Mouse (Mus musculus): ENCODE measurements at regions not wholly inside any gene's neighbourhood (a gene's known extent, or its start where the extent isn't known, plus 50 kb on each side); places are given as distances from the start of the nearest gene placed in this dataset.
A peak's percentile ranks its signal among the peaks of the same experiment; 100 is the strongest.
"Not testable (repeated sequence)": the region's sequence is repeated elsewhere in the genome, so short reads cannot be mapped to it uniquely, and the experiment has no call there.

DNA sequence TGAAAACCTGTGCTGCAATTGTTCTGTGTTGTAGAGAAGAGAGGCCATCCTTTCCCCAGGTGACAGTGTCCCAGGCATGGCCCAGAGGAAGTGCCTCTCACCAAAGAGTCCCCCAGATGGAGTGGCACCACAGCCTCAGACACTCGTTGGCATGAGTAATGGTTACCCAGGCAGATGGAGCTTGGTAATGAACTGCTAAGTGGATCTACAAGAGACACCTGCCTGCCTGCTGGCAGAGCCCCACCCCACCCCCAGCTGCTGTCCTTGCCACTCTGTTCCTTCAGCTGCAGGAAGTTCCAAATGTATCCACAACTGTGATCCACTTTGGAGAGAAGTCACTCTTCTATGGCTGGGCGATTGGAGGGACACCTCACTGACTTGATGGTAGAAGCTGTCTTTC lies 72.0 kb downstream of the Foxa2 start:
- Histone ChIP-seq H3K4me2 (ENCODE audit: low read depth, low read length, severe bottlenecking) (no peak overlapping the region), H3K4me3 (ENCODE audit: low read depth, low read length) (no peak overlapping the region), H3K4me1 (replicated peaks; ENCODE audit: control insufficient read depth, insufficient read depth, low read length) (no peaks in the 10 kb centered on the region), H3K36me3 (ENCODE audit: control insufficient read depth, insufficient read depth, low read length) (no peaks in the 10 kb centered on the region), H3K9ac (ENCODE audit: low read length) (no peak overlapping the region), H3K27me3 (ENCODE audit: control insufficient read depth, insufficient read depth, low read length) (0 out of 2 replicates have a peak, but pooled peaks cover under 1% of the 10 kb centered on the region), H3K9me3 (ENCODE audit: control insufficient read depth, low read length) (no peaks in the 10 kb centered on the region), H3K27ac (ENCODE audit: low read depth, low read length) (no peak overlapping the region)
- WGBS, result 82% methylated on average over 2 of the region's 2 CpGs
- DNase-seq (ENCODE audit: low spot score) (no peak), ATAC-seq (replicated peaks; ENCODE audit: low FRiP score) (no peak)

- Histone ChIP-seq H3K27me3 (ENCODE audit: control insufficient read depth, insufficient read depth, low read length) (no peaks in the 10 kb centered on the region), H3K36me3 (ENCODE audit: control insufficient read depth, insufficient read depth, low read length) (no peaks in the 10 kb centered on the region), H3K9ac (ENCODE audit: low read length) (no peak overlapping the region), H3K27ac (ENCODE audit: low read depth, low read length) (no peak overlapping the region), H3K4me1 (replicated peaks; ENCODE audit: control insufficient read depth, insufficient read depth, low read length) (peaks cover 3% of the 10 kb centered on the region; the same call in 1 of the 2 replicates), H3K4me2 (ENCODE audit: low read depth, low read length, severe bottlenecking) (peak overlapping the region; percentile 27; the same call in 1 of the 2 replicates), H3K4me3 (ENCODE audit: low read depth, low read length) (no peak overlapping the region), H3K9me3 (ENCODE audit: control insufficient read depth, low read length) (no peaks in the 10 kb centered on the region)
- peak; percentile 73 for ATAC-seq (replicated peaks; ENCODE audit: low FRiP score)
- no peak for DNase-seq (ENCODE audit: low spot score)
- 7% methylated on average over 10 of the region's 10 CpGs for WGBS
These were observed 78.1 kb downstream of the Foxa2 start for GRCm38 (mm10) chr2:147968671-147969070.

DNA sequence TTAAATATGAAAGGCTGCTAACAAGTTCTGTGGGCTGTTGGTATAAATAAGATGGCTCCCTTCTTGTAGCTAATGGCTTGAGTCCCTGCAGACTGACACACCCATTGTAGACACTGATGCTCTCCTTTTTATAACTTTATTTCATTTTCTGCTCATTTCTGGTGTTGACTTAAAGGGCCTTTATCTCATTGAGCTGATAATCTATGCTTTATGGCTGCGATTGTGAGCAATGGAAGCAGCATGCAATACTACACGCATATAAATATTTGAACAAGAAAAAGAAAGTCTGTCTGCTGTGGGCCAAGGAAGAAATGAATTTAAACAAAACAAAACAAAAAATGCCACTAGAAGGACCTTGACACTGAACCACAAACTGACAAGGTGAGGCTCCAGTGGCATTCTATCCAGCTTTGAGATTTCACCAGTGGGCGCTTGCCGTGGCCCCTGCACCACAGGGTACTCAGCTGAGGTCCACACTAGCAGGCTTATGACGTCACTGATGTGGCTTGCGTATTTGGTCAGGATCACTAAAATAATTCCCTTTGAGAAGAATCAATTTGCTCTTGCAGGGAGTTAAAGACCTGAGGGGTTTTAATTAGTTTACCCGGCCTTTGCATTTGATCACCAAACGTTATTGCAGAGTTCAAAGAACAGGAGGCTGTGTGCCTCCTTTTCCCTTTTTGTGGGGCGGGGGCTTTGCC lies 78.8 kb downstream of the Foxa2 start:
- 46% methylated on average over 9 of the region's 9 CpGs for WGBS
- H3K27me3 ChIP-seq (ENCODE audit: control insufficient read depth, insufficient read depth, low read length), result no peaks in the 10 kb centered on the region
- no peak overlapping the region for H3K4me3 ChIP-seq (ENCODE audit: low read depth, low read length)
- DNase-seq (ENCODE audit: low spot score) (no peak), ATAC-seq (replicated peaks; ENCODE audit: low FRiP score) (no peak)
- H3K9me3 ChIP-seq (ENCODE audit: control insufficient read depth, low read length), result no peaks in the 10 kb centered on the region
- no peaks in the 10 kb centered on the region for H3K36me3 ChIP-seq (ENCODE audit: control insufficient read depth, insufficient read depth, low read length)
- H3K9ac ChIP-seq (ENCODE audit: low read length), result no peak overlapping the region
- H3K4me2 ChIP-seq (ENCODE audit: low read depth, low read length, severe bottlenecking), result peak overlapping the region; percentile 27; the same call in 1 of the 2 replicates
- H3K4me1 ChIP-seq (replicated peaks; ENCODE audit: control insufficient read depth, insufficient read depth, low read length), result peaks cover 3% of the 10 kb centered on the region; the same call in 1 of the 2 replicates
- no peak overlapping the region for H3K27ac ChIP-seq (ENCODE audit: low read depth, low read length)

GRCm38 (mm10) chr2:147963284-147963683 lies 83.5 kb downstream of the Foxa2 start:
- H3K4me2 ChIP-seq (ENCODE audit: low read depth, low read length, severe bottlenecking); H3K4me3 ChIP-seq (ENCODE audit: low read depth, low read length); H3K27ac ChIP-seq (ENCODE audit: low read depth, low read length); H3K9ac ChIP-seq (ENCODE audit: low read length); H3K27me3 ChIP-seq (ENCODE audit: control insufficient read depth, insufficient read depth, low read length); H3K36me3 ChIP-seq (ENCODE audit: control insufficient read depth, insufficient read depth, low read length); H3K9me3 ChIP-seq (ENCODE audit: control insufficient read depth, low read length); DNase-seq (ENCODE audit: low spot score); H3K4me1 ChIP-seq (replicated peaks; ENCODE audit: control insufficient read depth, insufficient read depth, low read length); ATAC-seq (replicated peaks; ENCODE audit: low FRiP score): not testable (repeated sequence)
- WGBS, result 95% methylated on average over 1 of the region's 1 CpGs

DNA sequence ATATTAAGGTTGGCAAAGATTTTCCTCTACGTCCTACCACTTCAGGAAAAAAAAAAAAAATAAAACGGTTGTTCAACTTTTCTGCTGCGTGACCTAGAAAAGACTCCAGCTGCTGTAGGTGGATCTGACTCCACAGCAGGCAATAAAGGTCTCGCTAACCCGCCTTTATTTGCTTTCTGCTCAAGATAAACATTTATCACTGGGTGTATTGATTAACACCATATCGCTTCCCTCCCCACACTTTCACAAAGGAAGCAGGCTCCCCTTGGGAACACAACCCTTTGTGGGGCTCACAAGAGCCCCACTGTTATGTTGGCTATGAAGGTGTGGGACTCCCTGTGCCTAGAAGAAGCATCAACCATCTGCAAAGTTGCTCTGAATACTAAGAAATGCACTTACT lies 85.1 kb downstream of the Foxa2 start:
- 74% methylated on average over 6 of the region's 6 CpGs for WGBS
- H3K9ac ChIP-seq (ENCODE audit: low read length), result no peak overlapping the region

GRCm38 (mm10) chr2:147954183-147954582 lies 92.6 kb downstream of the Foxa2 start:
- DNase-seq (ENCODE audit: low spot score), result no peak
- Histone ChIP-seq H3K9ac (ENCODE audit: low read length) (no peak overlapping the region), H3K4me1 (replicated peaks; ENCODE audit: control insufficient read depth, insufficient read depth, low read length) (no peaks in the 10 kb centered on the region), H3K9me3 (ENCODE audit: control insufficient read depth, low read length) (no peaks in the 10 kb centered on the region), H3K4me3 (ENCODE audit: low read depth, low read length) (no peak overlapping the region), H3K4me2 (ENCODE audit: low read depth, low read length, severe bottlenecking) (no peak overlapping the region), H3K27ac (ENCODE audit: low read depth, low read length) (no peak overlapping the region), H3K36me3 (ENCODE audit: control insufficient read depth, insufficient read depth, low read length) (no peaks in the 10 kb centered on the region), H3K27me3 (ENCODE audit: control insufficient read depth, insufficient read depth, low read length) (no peaks in the 10 kb centered on the region)
- WGBS, result 63% methylated on average over 2 of the region's 2 CpGs
- ATAC-seq (replicated peaks; ENCODE audit: low FRiP score), result no peak

More for the DNA sequence above, 85.1 kb downstream of the Foxa2 start:
- DNase-seq (ENCODE audit: low spot score) (no peak), ATAC-seq (replicated peaks; ENCODE audit: low FRiP score) (no peak)
- Histone ChIP-seq H3K27me3 (ENCODE audit: control insufficient read depth, insufficient read depth, low read length) (no peaks in the 10 kb centered on the region), H3K4me1 (replicated peaks; ENCODE audit: control insufficient read depth, insufficient read depth, low read length) (no peaks in the 10 kb centered on the region), H3K9me3 (ENCODE audit: control insufficient read depth, low read length) (no peaks in the 10 kb centered on the region), H3K36me3 (ENCODE audit: control insufficient read depth, insufficient read depth, low read length) (no peaks in the 10 kb centered on the region), H3K4me3 (ENCODE audit: low read depth, low read length) (no peak overlapping the region), H3K4me2 (ENCODE audit: low read depth, low read length, severe bottlenecking) (no peak overlapping the region), H3K27ac (ENCODE audit: low read depth, low read length) (no peak overlapping the region)

DNA sequence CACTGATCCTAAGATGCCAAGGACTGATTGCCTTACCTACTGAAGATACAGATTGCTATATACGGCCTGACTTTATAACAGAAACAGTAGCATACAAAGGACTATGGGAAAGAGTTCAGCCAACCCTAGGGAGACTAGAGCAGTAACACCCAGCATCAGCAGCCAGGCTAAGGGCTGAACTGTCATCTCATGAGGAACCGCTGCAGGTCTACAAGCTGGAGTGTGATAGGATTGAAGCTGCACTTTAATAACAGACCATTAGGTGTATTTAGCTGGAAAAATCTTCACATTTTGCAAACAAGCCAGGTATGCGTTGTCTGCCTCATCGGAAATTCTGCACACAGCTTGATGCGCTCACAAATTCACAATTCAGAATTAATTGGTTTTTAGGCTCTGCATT lies 95.5 kb downstream of the Foxa2 start:
- Histone ChIP-seq H3K27ac (ENCODE audit: low read depth, low read length) (no peak overlapping the region), H3K4me3 (ENCODE audit: low read depth, low read length) (no peak overlapping the region), H3K36me3 (ENCODE audit: control insufficient read depth, insufficient read depth, low read length) (no peaks in the 10 kb centered on the region), H3K4me2 (ENCODE audit: low read depth, low read length, severe bottlenecking) (no peak overlapping the region), H3K4me1 (replicated peaks; ENCODE audit: control insufficient read depth, insufficient read depth, low read length) (no peaks in the 10 kb centered on the region), H3K9me3 (ENCODE audit: control insufficient read depth, low read length) (no peaks in the 10 kb centered on the region), H3K9ac (ENCODE audit: low read length) (no peak overlapping the region), H3K27me3 (ENCODE audit: control insufficient read depth, insufficient read depth, low read length) (no peaks in the 10 kb centered on the region)
- DNase-seq (ENCODE audit: low spot score) (no peak), ATAC-seq (replicated peaks; ENCODE audit: low FRiP score) (no peak)
- WGBS, result 88% methylated on average over 5 of the region's 5 CpGs

- Histone ChIP-seq H3K9me3 (ENCODE audit: control insufficient read depth, low read length) (no peaks in the 10 kb centered on the region), H3K4me2 (ENCODE audit: low read depth, low read length, severe bottlenecking) (no peak overlapping the region), H3K27ac (ENCODE audit: low read depth, low read length) (no peak overlapping the region), H3K4me1 (replicated peaks; ENCODE audit: control insufficient read depth, insufficient read depth, low read length) (no peaks in the 10 kb centered on the region), H3K4me3 (ENCODE audit: low read depth, low read length) (no peak overlapping the region), H3K9ac (ENCODE audit: low read length) (no peak overlapping the region), H3K36me3 (ENCODE audit: control insufficient read depth, insufficient read depth, low read length) (no peaks in the 10 kb centered on the region), H3K27me3 (ENCODE audit: control insufficient read depth, insufficient read depth, low read length) (no peaks in the 10 kb centered on the region)
- DNase-seq (ENCODE audit: low spot score), result no peak
- 87% methylated on average over 7 of the region's 7 CpGs for WGBS
- no peak for ATAC-seq (replicated peaks; ENCODE audit: low FRiP score)
These were observed 102.4 kb downstream of the Foxa2 start for GRCm38 (mm10) chr2:147944171-147945040.

All from forebrain, embryonic 11.5 days (tissue).